ENCODE assay signal across 9 mouse cellular contexts in genomic region chr3:82357797-82358524, GRCm38 (mm10). TPM values are rescaled to one million over a fixed set of nuclear protein-coding genes. Genes with fewer than 3 reads are reported as not detected.
DNase-seq lines count a peak whose midpoint lies in the region; ATAC-seq and TF ChIP-seq lines count a peak whose summit lies in the region.
"Had no signal": no experiment of that assay in that cellular context is flagged by ENCODE, and none has a peak within 500 bp of the region (broad histone marks: within the 10 kb centered on the region; RNA-seq: fewer than 3 reads in every experiment).

TSS of gene Map9 (plus strand) at chr3:82358044.

- peak; percentile 97 for DNase-seq in forebrain, embryonic 11.5 days (ENCODE audit: low spot score)
- DNase-seq in kidney, postnatal 14 days = peak; percentile 98
- peak; percentile 96 for DNase-seq in naive thymus-derived CD4-positive, alpha-beta T cell, adult 2 months (ENCODE audit: low read depth)
- DNase-seq in splenic B cell, adult 2 months (ENCODE audit: low read depth, low spot score) = peak; percentile 99

- H3K9ac ChIP-seq in forebrain, embryonic 11.5 days (ENCODE audit: low read length) = peak within 1 kb of the TSS; percentile 63
- peak within 1 kb of the TSS; percentile 47 for H3K9ac ChIP-seq in heart, embryonic 15.5 days
- no peak within 1 kb of the TSS for H3K9ac ChIP-seq in liver, embryonic 12.5 days

- H3K36me3 ChIP-seq in C2C12 (ENCODE audit: control insufficient read depth, insufficient read depth) = no peaks in the 10 kb centered on the region
- no peaks in the 10 kb centered on the region for H3K36me3 ChIP-seq in forebrain, embryonic 11.5 days (ENCODE audit: control insufficient read depth, insufficient read depth, low read length)
- H3K36me3 ChIP-seq in heart, embryonic 15.5 days = no peaks in the 10 kb centered on the region
- no peaks in the 10 kb centered on the region for H3K36me3 ChIP-seq in liver, embryonic 12.5 days
- no peaks in the 10 kb centered on the region for H3K36me3 ChIP-seq in splenic B cell, adult 2 months (ENCODE audit: control insufficient read depth, insufficient read depth, low read length, poor library complexity, severe bottlenecking)
- H3K36me3 ChIP-seq: G1E had no signal

- H3K9me3 ChIP-seq in forebrain, embryonic 11.5 days (ENCODE audit: control insufficient read depth, low read length) = no peaks in the 10 kb centered on the region
- no peaks in the 10 kb centered on the region for H3K9me3 ChIP-seq in heart, embryonic 15.5 days (replicated peaks)
- no peaks in the 10 kb centered on the region for H3K9me3 ChIP-seq in liver, embryonic 12.5 days (replicated peaks)

- H3K27ac ChIP-seq in brown adipose tissue, adult 24 weeks (replicated peaks; ENCODE audit: low read depth, low read length) = no peak within 1 kb of the TSS; the same call in 1 of the 2 replicates
- H3K27ac ChIP-seq in forebrain, embryonic 11.5 days (ENCODE audit: low read depth, low read length) = peak within 1 kb of the TSS; percentile 62; the same call in 1 of the 2 replicates
- H3K27ac ChIP-seq in heart, embryonic 15.5 days = no peak within 1 kb of the TSS
- no peak within 1 kb of the TSS for H3K27ac ChIP-seq in liver, embryonic 12.5 days

- TF ChIP-seq CTCF in C2C12 (IDR thresholded peaks at IDR 0.05; ENCODE audit: control insufficient read depth, insufficient read depth, insufficient read length) = no peak

- no peaks in the 10 kb centered on the region for H3K4me1 ChIP-seq in brown adipose tissue, adult 24 weeks (ENCODE audit: control insufficient read depth, insufficient read depth, insufficient read length, low read length)
- H3K4me1 ChIP-seq in forebrain, embryonic 11.5 days (replicated peaks; ENCODE audit: control insufficient read depth, insufficient read depth, low read length) = no peaks in the 10 kb centered on the region
- peaks cover 8% of the 10 kb centered on the region for H3K4me1 ChIP-seq in heart, embryonic 15.5 days (replicated peaks)
- H3K4me1 ChIP-seq in liver, embryonic 12.5 days = peaks cover 7% of the 10 kb centered on the region; the same call in 1 of the 2 replicates

- peak within 1 kb of the TSS; percentile 61 for H3ac ChIP-seq in C2C12 (ENCODE audit: control insufficient read depth, insufficient read length, low read depth)

- peak; percentile 100 for ATAC-seq in forebrain, embryonic 11.5 days (replicated peaks; ENCODE audit: low FRiP score)
- peak; percentile 100 for ATAC-seq in heart, embryonic 15.5 days (replicated peaks; ENCODE audit: insufficient number of reproducible peaks, insufficient read depth, low FRiP score, low read depth)
- peak; percentile 95 for ATAC-seq in liver, embryonic 12.5 days

- H3K4me3 ChIP-seq in C2C12 (ENCODE audit: insufficient read depth, poor library complexity, severe bottlenecking) = peak within 1 kb of the TSS; percentile 63
- peak within 1 kb of the TSS; percentile 87 for H3K4me3 ChIP-seq in brown adipose tissue, adult 24 weeks (ENCODE audit: insufficient read depth, low read depth, low read length)
- H3K4me3 ChIP-seq in forebrain, embryonic 11.5 days (ENCODE audit: low read depth, low read length) = peak within 1 kb of the TSS; percentile 68
- H3K4me3 ChIP-seq in heart, embryonic 15.5 days = peak within 1 kb of the TSS; percentile 72
- peak within 1 kb of the TSS; percentile 56 for H3K4me3 ChIP-seq in liver, embryonic 12.5 days

- H3K79me2 ChIP-seq in C2C12 (ENCODE audit: control insufficient read depth, insufficient read depth) = no peaks in the 10 kb centered on the region

- H3K4me2 ChIP-seq in forebrain, embryonic 11.5 days (ENCODE audit: low read depth, low read length, severe bottlenecking) = peak within 1 kb of the TSS; percentile 65
- H3K4me2 ChIP-seq in heart, embryonic 15.5 days = peak within 1 kb of the TSS; percentile 99
- H3K4me2 ChIP-seq in liver, embryonic 12.5 days = peak within 1 kb of the TSS; percentile 68

- H3K79me3 ChIP-seq in C2C12 (ENCODE audit: low read depth) = no peaks in the 10 kb centered on the region

- under 1% methylated on average over 54 of the region's 54 CpGs for WGBS in forebrain, embryonic 11.5 days
- under 1% methylated on average over 49 of the region's 54 CpGs for WGBS in heart, embryonic 15.5 days
- 1% methylated on average over 54 of the region's 54 CpGs for WGBS in liver, embryonic 12.5 days (ENCODE audit: insufficient replicate concordance)

- H3K27me3 ChIP-seq in C2C12 (ENCODE audit: control insufficient read depth, insufficient read depth, insufficient read length) = no peaks in the 10 kb centered on the region
- no peaks in the 10 kb centered on the region for H3K27me3 ChIP-seq in forebrain, embryonic 11.5 days (ENCODE audit: control insufficient read depth, insufficient read depth, low read length)
- no peaks in the 10 kb centered on the region for H3K27me3 ChIP-seq in heart, embryonic 15.5 days
- peaks cover 7% of the 10 kb centered on the region for H3K27me3 ChIP-seq in liver, embryonic 12.5 days (replicated peaks)
- H3K27me3 ChIP-seq in splenic B cell, adult 2 months (ENCODE audit: control insufficient read depth, insufficient read depth, low read length, poor library complexity, severe bottlenecking) = no peaks in the 10 kb centered on the region

TF ChIP-seq in C2C12, 6 proteins besides CTCF, POLR2A, EP300 and RAD21:
- TF ChIP-seq USF1 (IDR thresholded peaks at IDR 0.05; ENCODE audit: low read depth) (no peak), CEBPB (IDR thresholded peaks at IDR 0.05; ENCODE audit: low read depth) (no peak), MYOD1 (IDR thresholded peaks at IDR 0.05; ENCODE audit: control insufficient read depth, insufficient read length, low read depth) (no peak), FOSL1 (IDR thresholded peaks at IDR 0.05; ENCODE audit: insufficient read depth, low read length, poor library complexity, severe bottlenecking) (no peak), MYOG (IDR thresholded peaks at IDR 0.05; ENCODE audit: control insufficient read depth, extremely low read depth, insufficient read length) (no peak), MAX (IDR thresholded peaks at IDR 0.05) (no peak)
TF ChIP-seq in C2C12: peak in this region for 0.

RNA-seq across cellular contexts. Expression of gene Map9, which starts in this region (rescaled TPM):
- polyA plus RNA-seq in C2C12 (2012; fragmentation: generic; extraction: Trizol) = 0.56 TPM
- polyA plus RNA-seq in brown adipose tissue, adult 24 weeks (2012; ENCODE audit: insufficient read depth, insufficient read length, missing spikeins) = 0.46 and 8.8 TPM in 2 replicates
- 13.0 and 15.0 TPM in 2 replicates for polyA plus RNA-seq in forebrain, embryonic 11.5 days (2014; fragmentation: Nextera tagmentation; extraction: Ambion mirVana)
- 6.9 and 7.2 TPM in 2 replicates for polyA plus RNA-seq in heart, embryonic 15.5 days (2015; fragmentation: Nextera tagmentation; extraction: Ambion mirVana)
- polyA plus RNA-seq in liver, embryonic 12.5 days (2016; fragmentation: Nextera tagmentation; extraction: Ambion mirVana) = 0.53 and 0.86 TPM in 2 replicates
- polyA plus RNA-seq: G1E had no signal

Comparison
In these comparisons a context has a peak if more than half of its experiments do, and no peak if none do; other contexts are left out.
1. Peak in ATAC-seq, H3K4me3 ChIP-seq and H3K4me2 ChIP-seq in liver, embryonic 12.5 days; RNA of the gene not detected or under 1 TPM.